Mouse (Mus musculus) kidney, postnatal 25 days (tissue): Measurements from ENCODE around the gene Prkg1.
A peak's percentile ranks its signal among the peaks of the same experiment; 100 is the strongest.

Experiments
- DNase-seq, 2 experiments: peaks; one replicate each; pipeline ENCODE4 v3.0.0; 2021; ENCODE audit warnings: mixed read lengths in 2 of 2

Prkg1 gene

GRCm38 (mm10) chr19:31132614-31133013 is 632.2 kb downstream of the Prkg1 start:
- no peak for DNase-seq

- no peak for DNase-seq
Measured at GRCm38 (mm10) chr19:31124628-31125027, 640.2 kb downstream of the Prkg1 start.

GRCm38 (mm10) chr19:31114690-31115089 is 650.1 kb downstream of the Prkg1 start:
- peak; percentile 33 to 47 for DNase-seq

GRCm38 (mm10) chr19:31106835-31107554 is 657.8 kb downstream of the Prkg1 start:
- no peak for DNase-seq

GRCm38 (mm10) chr19:31106036-31106435 is 658.8 kb downstream of the Prkg1 start:
- no peak for DNase-seq

GRCm38 (mm10) chr19:31104764-31105163 is 660.1 kb downstream of the Prkg1 start:
- no peak for DNase-seq

- no peak for DNase-seq
Measured at GRCm38 (mm10) chr19:31099369-31099768, 665.5 kb downstream of the Prkg1 start.

- no peak for DNase-seq
Measured at GRCm38 (mm10) chr19:31097857-31098256, 667.0 kb downstream of the Prkg1 start.

- no peak for DNase-seq
Measured at GRCm38 (mm10) chr19:31083761-31084160, 681.1 kb downstream of the Prkg1 start.

- peak; percentile 100 for DNase-seq
Measured at GRCm38 (mm10) chr19:31082662-31083429, 682.0 kb downstream of the Prkg1 start, which contains the start of gene Cstf2t. Cstf2t (plus strand) TSS chr19:31082837.

GRCm38 (mm10) chr19:31082226-31082625 is 682.6 kb downstream of the Prkg1 start:
- DNase-seq: no peak

- DNase-seq: no peak
Measured at GRCm38 (mm10) chr19:31078241-31078640, 686.6 kb downstream of the Prkg1 start.

- DNase-seq: no peak
Measured at GRCm38 (mm10) chr19:31076106-31076505, 688.7 kb downstream of the Prkg1 start.

- no peak for DNase-seq
Measured at GRCm38 (mm10) chr19:31074717-31075063, 690.1 kb downstream of the Prkg1 start.

- no peak for DNase-seq
Measured at GRCm38 (mm10) chr19:31073959-31074716, 690.7 kb downstream of the Prkg1 start.

GRCm38 (mm10) chr19:31065206-31065781 is 699.5 kb downstream of the Prkg1 start:
- no peak for DNase-seq

- DNase-seq: no peak
Measured at GRCm38 (mm10) chr19:31064740-31065139, 700.1 kb downstream of the Prkg1 start.

- DNase-seq: peak in 1 of 2 experiments; percentile 38
Measured at GRCm38 (mm10) chr19:31046601-31047000, 718.2 kb downstream of the Prkg1 start.

- DNase-seq: no peak
Measured at GRCm38 (mm10) chr19:31040948-31041847, 723.6 kb downstream of the Prkg1 start.

GRCm38 (mm10) chr19:31038951-31039350 is 725.9 kb downstream of the Prkg1 start:
- no peak for DNase-seq

- no peak for DNase-seq
Measured at GRCm38 (mm10) chr19:31031596-31031995, 733.2 kb downstream of the Prkg1 start.

- no peak for DNase-seq
Measured at GRCm38 (mm10) chr19:31026797-31027196, 738.0 kb downstream of the Prkg1 start.
